Mouse (Mus musculus): ENCODE data around the gene Lmx1b. TPM values are rescaled to one million over a fixed set of nuclear protein-coding genes. Genes with fewer than 3 reads are reported as not detected.

Gene Lmx1b
- polyA plus RNA-seq, 1 experiment from 2014 or later: not detected

GRCm38 (mm10) chr2:33559334-33559733, 81.0 kb downstream of the Lmx1b start:
- ATAC-seq (ENCODE audit: low read depth): no peak
- no peaks in the 10 kb centered on the region for H3K36me3 ChIP-seq (ENCODE audit: control insufficient read depth, insufficient read depth, low read length)
- H3K9me3 ChIP-seq (ENCODE audit: control insufficient read depth, low read length): no peaks in the 10 kb centered on the region
- no peak overlapping the region for H3K9ac ChIP-seq (ENCODE audit: low read length)
- H3K27me3 ChIP-seq (ENCODE audit: control insufficient read depth, insufficient read depth, low read depth, low read length): peaks cover 4% of the 10 kb centered on the region
- no peak overlapping the region for H3K27ac ChIP-seq (ENCODE audit: low read length)
- H3K4me1 ChIP-seq (replicated peaks; ENCODE audit: control insufficient read depth, insufficient read depth, low read length): peaks cover 6% of the 10 kb centered on the region; the same call in 1 of the 2 replicates
- H3K4me2 ChIP-seq (ENCODE audit: low read depth, low read length): no peak overlapping the region
- 21% methylated on average over 7 of the region's 7 CpGs for WGBS
- H3K4me3 ChIP-seq (ENCODE audit: low read length): no peak overlapping the region

GRCm38 (mm10) chr2:33558233-33558632, 82.1 kb downstream of the Lmx1b start:
- Histone ChIP-seq H3K27ac (ENCODE audit: low read length) (no peak overlapping the region), H3K4me3 (ENCODE audit: low read length) (no peak overlapping the region), H3K9ac (ENCODE audit: low read length) (no peak overlapping the region), H3K36me3 (ENCODE audit: control insufficient read depth, insufficient read depth, low read length) (no peaks in the 10 kb centered on the region), H3K27me3 (ENCODE audit: control insufficient read depth, insufficient read depth, low read depth, low read length) (peaks cover 4% of the 10 kb centered on the region), H3K4me1 (replicated peaks; ENCODE audit: control insufficient read depth, insufficient read depth, low read length) (peaks cover 6% of the 10 kb centered on the region; the same call in 1 of the 2 replicates), H3K4me2 (ENCODE audit: low read depth, low read length) (no peak overlapping the region), H3K9me3 (ENCODE audit: control insufficient read depth, low read length) (no peaks in the 10 kb centered on the region)
- whole genome bisulfite sequencing: 7% methylated on average over 6 of the region's 6 CpGs
- no peak for ATAC-seq (ENCODE audit: low read depth)

GRCm38 (mm10) chr2:33555573-33555972, 84.7 kb downstream of the Lmx1b start:
- 40% methylated on average over 8 of the region's 8 CpGs for WGBS
- Histone ChIP-seq H3K4me2 (ENCODE audit: low read depth, low read length) (no peak overlapping the region), H3K4me1 (replicated peaks; ENCODE audit: control insufficient read depth, insufficient read depth, low read length) (peaks cover 6% of the 10 kb centered on the region; the same call in 1 of the 2 replicates), H3K4me3 (ENCODE audit: low read length) (no peak overlapping the region), H3K27me3 (ENCODE audit: control insufficient read depth, insufficient read depth, low read depth, low read length) (peaks cover 4% of the 10 kb centered on the region), H3K9ac (ENCODE audit: low read length) (no peak overlapping the region), H3K36me3 (ENCODE audit: control insufficient read depth, insufficient read depth, low read length) (no peaks in the 10 kb centered on the region), H3K27ac (ENCODE audit: low read length) (no peak overlapping the region), H3K9me3 (ENCODE audit: control insufficient read depth, low read length) (no peaks in the 10 kb centered on the region)
- ATAC-seq (ENCODE audit: low read depth): peak; percentile 70

GRCm38 (mm10) chr2:33552672-33553071, 87.6 kb downstream of the Lmx1b start:
- no peak overlapping the region for H3K9ac ChIP-seq (ENCODE audit: low read length)
- no peak overlapping the region for H3K4me3 ChIP-seq (ENCODE audit: low read length)
- WGBS: 52% methylated on average over 5 of the region's 5 CpGs
- H3K27me3 ChIP-seq (ENCODE audit: control insufficient read depth, insufficient read depth, low read depth, low read length): no peaks in the 10 kb centered on the region
- no peaks in the 10 kb centered on the region for H3K36me3 ChIP-seq (ENCODE audit: control insufficient read depth, insufficient read depth, low read length)
- no peak for ATAC-seq (ENCODE audit: low read depth)
- H3K27ac ChIP-seq (ENCODE audit: low read length): no peak overlapping the region
- H3K4me2 ChIP-seq (ENCODE audit: low read depth, low read length): no peak overlapping the region
- H3K9me3 ChIP-seq (ENCODE audit: control insufficient read depth, low read length): no peaks in the 10 kb centered on the region
- H3K4me1 ChIP-seq (replicated peaks; ENCODE audit: control insufficient read depth, insufficient read depth, low read length): no peaks in the 10 kb centered on the region

- peak overlapping the region; percentile 4 for H3K27ac ChIP-seq (ENCODE audit: low read length)
- WGBS: 84% methylated on average over 2 of the region's 2 CpGs
- no peak overlapping the region for H3K9ac ChIP-seq (ENCODE audit: low read length)
These were observed 92.7 kb downstream of the Lmx1b start for GRCm38 (mm10) chr2:33547595-33547994.

GRCm38 (mm10) chr2:33546879-33547278, 93.4 kb downstream of the Lmx1b start:
- no peak overlapping the region; the same call in 1 of the 2 replicates for H3K4me2 ChIP-seq (ENCODE audit: low read depth, low read length)

More at GRCm38 (mm10) chr2:33547595-33547994, 92.7 kb downstream of the Lmx1b start:
- H3K27me3 ChIP-seq (ENCODE audit: control insufficient read depth, insufficient read depth, low read depth, low read length): peaks cover 24% of the 10 kb centered on the region
- no peaks in the 10 kb centered on the region for H3K9me3 ChIP-seq (ENCODE audit: control insufficient read depth, low read length)
- H3K36me3 ChIP-seq (ENCODE audit: control insufficient read depth, insufficient read depth, low read length): no peaks in the 10 kb centered on the region
- no peak for ATAC-seq (ENCODE audit: low read depth)
- peaks cover 19% of the 10 kb centered on the region for H3K4me1 ChIP-seq (replicated peaks; ENCODE audit: control insufficient read depth, insufficient read depth, low read length)
- H3K4me2 ChIP-seq (ENCODE audit: low read depth, low read length): no peak overlapping the region
- no peak overlapping the region for H3K4me3 ChIP-seq (ENCODE audit: low read length)

GRCm38 (mm10) chr2:33546051-33546450, 94.3 kb downstream of the Lmx1b start:
- no peak overlapping the region for H3K4me2 ChIP-seq (ENCODE audit: low read depth, low read length)
- H3K27me3 ChIP-seq (ENCODE audit: control insufficient read depth, insufficient read depth, low read depth, low read length): peaks cover 30% of the 10 kb centered on the region
- peaks cover 19% of the 10 kb centered on the region for H3K4me1 ChIP-seq (replicated peaks; ENCODE audit: control insufficient read depth, insufficient read depth, low read length)
- no peak overlapping the region for H3K27ac ChIP-seq (ENCODE audit: low read length)
- no peaks in the 10 kb centered on the region for H3K9me3 ChIP-seq (ENCODE audit: control insufficient read depth, low read length)
- no peak overlapping the region for H3K9ac ChIP-seq (ENCODE audit: low read length)
- WGBS: 87% methylated on average over 5 of the region's 5 CpGs
- H3K4me3 ChIP-seq (ENCODE audit: low read length): no peak overlapping the region
- ATAC-seq (ENCODE audit: low read depth): no peak
- no peaks in the 10 kb centered on the region for H3K36me3 ChIP-seq (ENCODE audit: control insufficient read depth, insufficient read depth, low read length)

More at GRCm38 (mm10) chr2:33546879-33547278, 93.4 kb downstream of the Lmx1b start:
- H3K27me3 ChIP-seq (ENCODE audit: control insufficient read depth, insufficient read depth, low read depth, low read length): peaks cover 26% of the 10 kb centered on the region
- no peaks in the 10 kb centered on the region for H3K9me3 ChIP-seq (ENCODE audit: control insufficient read depth, low read length)
- H3K27ac ChIP-seq (ENCODE audit: low read length): peak overlapping the region; percentile 39; the same call in 1 of the 2 replicates
- peak; percentile 87 for ATAC-seq (ENCODE audit: low read depth)
- peaks cover 19% of the 10 kb centered on the region for H3K4me1 ChIP-seq (replicated peaks; ENCODE audit: control insufficient read depth, insufficient read depth, low read length)
- no peaks in the 10 kb centered on the region for H3K36me3 ChIP-seq (ENCODE audit: control insufficient read depth, insufficient read depth, low read length)
- H3K9ac ChIP-seq (ENCODE audit: low read length): no peak overlapping the region
- WGBS: 6% methylated on average over 6 of the region's 6 CpGs
- H3K4me3 ChIP-seq (ENCODE audit: low read length): no peak overlapping the region

- Histone ChIP-seq H3K9me3 (ENCODE audit: control insufficient read depth, low read length) (no peaks in the 10 kb centered on the region), H3K27me3 (ENCODE audit: control insufficient read depth, insufficient read depth, low read depth, low read length) (peaks cover 37% of the 10 kb centered on the region), H3K27ac (ENCODE audit: low read length) (no peak overlapping the region), H3K4me3 (ENCODE audit: low read length) (peak overlapping the region; percentile 56), H3K4me2 (ENCODE audit: low read depth, low read length) (peak overlapping the region; percentile 94), H3K36me3 (ENCODE audit: control insufficient read depth, insufficient read depth, low read length) (no peaks in the 10 kb centered on the region), H3K4me1 (replicated peaks; ENCODE audit: control insufficient read depth, insufficient read depth, low read length) (peaks cover 19% of the 10 kb centered on the region), H3K9ac (ENCODE audit: low read length) (no peak overlapping the region)
- 25% methylated on average over 16 of the region's 16 CpGs for WGBS
- ATAC-seq (ENCODE audit: low read depth): no peak
These were observed 95.3 kb downstream of the Lmx1b start for GRCm38 (mm10) chr2:33544781-33545566.

GRCm38 (mm10) chr2:33544203-33544762, 96.0 kb downstream of the Lmx1b start:
- Histone ChIP-seq H3K4me2 (ENCODE audit: low read depth, low read length) (peak overlapping the region; percentile 94), H3K27me3 (ENCODE audit: control insufficient read depth, insufficient read depth, low read depth, low read length) (peaks cover 41% of the 10 kb centered on the region)
- WGBS: 2% methylated on average over 28 of the region's 43 CpGs

More at GRCm38 (mm10) chr2:33544203-33544762, 96.0 kb downstream of the Lmx1b start:
- peak; percentile 59 for ATAC-seq (ENCODE audit: low read depth)
- Histone ChIP-seq H3K27ac (ENCODE audit: low read length) (no peak overlapping the region), H3K36me3 (ENCODE audit: control insufficient read depth, insufficient read depth, low read length) (no peaks in the 10 kb centered on the region), H3K9me3 (ENCODE audit: control insufficient read depth, low read length) (no peaks in the 10 kb centered on the region), H3K4me1 (replicated peaks; ENCODE audit: control insufficient read depth, insufficient read depth, low read length) (peaks cover 19% of the 10 kb centered on the region), H3K9ac (ENCODE audit: low read length) (peak overlapping the region; percentile 58), H3K4me3 (ENCODE audit: low read length) (peak overlapping the region; percentile 56)
